Mouse (Mus musculus): ENCODE measurements around the gene Rpusd3.

Rpusd3 gene

GRCm38 (mm10) chr6:113384351-113384927, 34.7 kb downstream of the Rpusd3 start:
- CTCF ChIA-PET, result interaction anchor here in 2 of 4 experiments (0.7 to 1.8 kb wide), 6 partner anchors 10 to 43 kb away, joined by 3 to 6 read pairs (median 4); no protein-coding TSS in a partner anchor
- POLR2A ChIA-PET, result interaction anchor here (0.6 to 8.2 kb wide), 14 partner anchors 8 to 218 kb away, joined by 3 to 82 read pairs (median 5); partner anchors contain the start of gene Ttll3 (in 1 of the 4)

GRCm38 (mm10) chr6:113380480-113380879, 38.7 kb downstream of the Rpusd3 start:
- CTCF ChIA-PET, result interaction anchor here (0.6 to 2.5 kb wide), 9 partner anchors 8 to 312 kb away, joined by 3 to 7 read pairs (median 3); partner anchors contain the start of gene Ttll3 (in 1 of the 4)
- POLR2A ChIA-PET, result interaction anchor here (0.5 to 8.2 kb wide), 19 partner anchors 8 to 334 kb away, joined by 3 to 82 read pairs (median 4); partner anchors contain the start of genes Ttll3 (in 3 of the 4), Rpusd3 (in 1 of the 4) and Thumpd3 (in 1 of the 4)

GRCm38 (mm10) chr6:113379246-113379645, 39.9 kb downstream of the Rpusd3 start:
- CTCF ChIA-PET, result interaction anchor here in 1 of 4 experiments (1.7 kb wide), 1 partner anchor 11 kb away, joined by 3 read pairs; no protein-coding TSS in a partner anchor
- POLR2A ChIA-PET, result interaction anchor here in 3 of 4 experiments (0.9 to 8.2 kb wide), 11 partner anchors 9 to 73 kb away, joined by 3 to 82 read pairs (median 5); partner anchors contain the start of genes Ttll3 (in 3 of the 3) and Jagn1 (in 1 of the 3)

GRCm38 (mm10) chr6:113377496-113378385, 41.4 kb downstream of the Rpusd3 start, which contains the start of the genes Tada3 and Arpc4:
Gene Tada3 (minus strand): TSS chr6:113377883.
Gene Arpc4 (plus strand): TSS chr6:113378115.
- ChIA-PET POLR2A (interaction anchor here in 3 of 4 experiments (1.1 to 8.2 kb wide), 6 partner anchors 8 to 72 kb away, joined by 3 to 82 read pairs (median 39); partner anchors contain the start of gene Ttll3 (in 2 of the 3)), CTCF (no interaction called here)

GRCm38 (mm10) chr6:113377172-113377495, 42.0 kb downstream of the Rpusd3 start:
- CTCF ChIA-PET, result no interaction called here
- POLR2A ChIA-PET, result interaction anchor here in 3 of 4 experiments (0.6 to 2.0 kb wide), 6 partner anchors 9 to 297 kb away, joined by 3 to 12 read pairs (median 6); no protein-coding TSS in a partner anchor

DNA sequence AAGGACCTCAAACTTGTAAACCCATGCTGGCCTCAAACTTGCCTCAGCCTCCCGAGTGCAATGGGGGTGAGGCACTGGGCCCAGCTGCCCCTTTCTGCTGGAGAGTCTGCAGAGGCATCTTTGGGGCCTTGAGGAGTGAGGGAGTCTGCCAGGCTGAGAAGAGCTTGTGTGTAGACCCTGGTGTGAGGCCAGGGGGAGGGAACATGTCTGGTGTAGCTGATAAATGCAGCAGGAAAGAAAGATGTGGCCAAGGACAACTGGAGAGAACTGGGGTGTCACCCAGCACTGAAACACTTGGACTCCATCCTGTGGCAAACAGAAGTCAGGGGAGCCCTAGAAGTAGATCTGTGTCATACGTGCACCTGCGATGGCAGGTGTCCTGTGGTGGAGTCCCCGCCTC, 45.6 kb downstream of the Rpusd3 start:
- CTCF ChIA-PET, result interaction anchor here in 1 of 4 experiments (0.6 kb wide), 1 partner anchor 305 kb away, joined by 4 read pairs; no protein-coding TSS in a partner anchor
- POLR2A ChIA-PET, result interaction anchor here (0.6 to 3.5 kb wide), 9 partner anchors 9 to 31 kb away, joined by 3 to 22 read pairs (median 7); partner anchors contain the start of gene Camk1 (in 1 of the 4)

DNA sequence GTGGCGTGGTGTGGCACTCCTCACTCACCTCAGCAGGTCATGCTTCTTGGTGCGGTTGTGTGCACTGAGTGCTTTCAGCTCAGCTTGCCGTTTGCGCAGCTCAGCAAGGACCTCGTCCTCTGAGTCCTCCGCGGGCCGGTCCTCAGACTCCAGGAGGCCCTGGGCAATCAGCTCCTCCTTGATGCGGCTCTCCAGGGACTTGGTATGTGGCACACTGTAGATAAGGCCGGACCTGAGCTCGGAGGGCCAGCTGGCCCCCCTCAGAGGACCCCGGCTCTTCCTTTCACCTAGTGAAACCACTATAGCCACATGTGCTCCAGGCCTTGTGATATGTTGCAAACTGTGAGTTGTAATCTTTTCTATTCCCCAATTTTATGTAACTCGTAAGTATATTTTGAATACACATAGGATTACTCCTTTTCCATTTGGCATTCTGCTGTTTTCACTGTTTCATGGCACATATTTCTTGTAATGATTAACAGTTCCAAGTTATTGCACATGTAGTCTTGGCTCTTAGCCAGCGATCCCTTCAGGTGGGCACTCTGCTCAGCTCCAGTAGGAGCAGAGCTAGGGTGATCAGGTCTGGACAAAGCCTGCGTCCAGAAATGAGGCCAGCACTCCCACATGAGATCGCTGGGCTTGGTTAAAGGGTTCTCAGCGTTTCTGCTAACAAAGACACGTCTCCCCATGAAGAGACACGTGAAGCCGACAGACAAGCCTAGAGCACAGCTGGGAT, 48.8 kb downstream of the Rpusd3 start:
- ChIA-PET CTCF (interaction anchor here in 1 of 4 experiments (0.9 to 1.6 kb wide), 3 partner anchors 11 to 22 kb away, joined by 3 to 4 read pairs (median 3); no protein-coding TSS in a partner anchor), POLR2A (interaction anchor here in 2 of 4 experiments (0.6 to 7.2 kb wide), 16 partner anchors 7 to 324 kb away, joined by 3 to 65 read pairs (median 6); partner anchors contain the start of genes Arpc4 (in 2 of the 2), Camk1 (in 1 of the 2) and Thumpd3 (in 1 of the 2))

GRCm38 (mm10) chr6:113368577-113368976, 50.6 kb downstream of the Rpusd3 start:
- ChIA-PET CTCF (interaction anchor here in 3 of 4 experiments (0.6 to 1.9 kb wide), 5 partner anchors 11 to 72 kb away, joined by 3 to 7 read pairs (median 5); no protein-coding TSS in a partner anchor), POLR2A (interaction anchor here (0.5 to 7.2 kb wide), 52 partner anchors 7 to 345 kb away, joined by 3 to 65 read pairs (median 5); partner anchors contain the start of genes Arpc4 (in 2 of the 4), Brpf1 (in 2 of the 4), Camk1 (in 2 of the 4) and Rpusd3 (in 2 of the 4))

DNA sequence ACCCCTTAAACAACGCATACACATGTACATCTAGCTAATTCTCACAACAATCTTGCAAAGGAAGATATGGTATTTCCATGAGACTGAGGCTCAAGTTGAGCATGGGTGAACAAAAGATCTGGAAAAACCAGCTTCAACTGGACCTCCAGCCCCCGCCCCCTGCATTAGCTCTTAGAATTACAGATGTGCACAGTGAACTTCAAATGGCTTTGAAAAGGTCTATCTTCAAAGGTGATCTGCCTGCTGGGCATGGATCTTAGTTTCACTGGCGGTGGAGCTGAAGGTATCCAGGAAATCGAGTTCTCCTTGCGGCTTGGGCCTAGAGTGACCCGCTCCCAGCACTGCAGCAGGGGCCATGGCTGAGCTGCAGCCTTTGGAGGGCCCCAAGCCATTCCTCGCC, 51.0 kb downstream of the Rpusd3 start:
- POLR2A ChIA-PET, result interaction anchor here (0.5 to 7.2 kb wide), 58 partner anchors 8 to 330 kb away, joined by 3 to 65 read pairs (median 4); partner anchors contain the start of genes Arpc4 (in 2 of the 4), Brpf1 (in 2 of the 4), Camk1 (in 2 of the 4) and Rpusd3 (in 2 of the 4)
- CTCF ChIA-PET, result interaction anchor here (0.6 to 1.9 kb wide), 9 partner anchors 11 to 199 kb away, joined by 3 to 7 read pairs (median 3); partner anchors contain the start of gene Ogg1 (in 1 of the 4)

GRCm38 (mm10) chr6:113367574-113367973, 51.6 kb downstream of the Rpusd3 start:
- ChIA-PET CTCF (interaction anchor here in 3 of 4 experiments (0.7 to 1.9 kb wide), 7 partner anchors 12 to 199 kb away, joined by 3 to 5 read pairs (median 3); partner anchors contain the start of gene Ogg1 (in 1 of the 3)), POLR2A (interaction anchor here (0.6 to 7.2 kb wide), 57 partner anchors 8 to 329 kb away, joined by 3 to 65 read pairs (median 5); partner anchors contain the start of genes Camk1 (in 3 of the 4), Arpc4 (in 2 of the 4), Brpf1 (in 2 of the 4) and Rpusd3 (in 2 of the 4))

- ChIA-PET CTCF (no interaction called here), POLR2A (interaction anchor here (0.7 to 7.2 kb wide), 27 partner anchors 9 to 321 kb away, joined by 3 to 65 read pairs (median 7); partner anchors contain the start of genes Arpc4 (in 2 of the 4), Brpf1 (in 2 of the 4), Camk1 (in 2 of the 4) and Thumpd3 (in 1 of the 4))
Observed at GRCm38 (mm10) chr6:113366639-113367038, 52.5 kb downstream of the Rpusd3 start.
